Mouse (Mus musculus): ENCODE results near the gene Alyref2. TPM values are rescaled to one million over a fixed set of nuclear protein-coding genes. Genes with fewer than 3 reads are reported as not detected.

The Alyref2 gene
- polyA plus RNA-seq, 1 experiment from 2014 or later: 8.5 TPM

- no peaks in the 10 kb centered on the region for H3K27me3 ChIP-seq (ENCODE audit: poor library complexity, severe bottlenecking)
- DNase-seq (ENCODE audit: extremely low spot score, low spot score): no peak
- H3K36me3 ChIP-seq (replicated peaks): no peaks in the 10 kb centered on the region
- H3K4me1 ChIP-seq: no peaks in the 10 kb centered on the region
- no peak overlapping the region for H3K4me3 ChIP-seq
- 91% methylated on average over 11 of the region's 11 CpGs for WGBS
- 0 out of 2 replicates have a peak, but pooled peaks cover 2% of the 10 kb centered on the region for H3K9me3 ChIP-seq
- H3K27ac ChIP-seq: no peak overlapping the region
These were observed 50.4 kb downstream of the Alyref2 start for GRCm38 (mm10) chr1:171553359-171554341.

Other genes starting within 250 kb of the Alyref2 start
- 60.5 and 65.2 TPM in 2 replicates for gene B4galt3, start 233.2 kb upstream of the Alyref2 start, polyA plus RNA-seq (2016; fragmentation: Nextera tagmentation; extraction: Ambion mirVana)
- gene Ppox, start 222.3 kb upstream of the Alyref2 start, polyA plus RNA-seq (2016; fragmentation: Nextera tagmentation; extraction: Ambion mirVana): 51.5 and 58.0 TPM in 2 replicates
- gene Usp21, start 215.5 kb upstream of the Alyref2 start, polyA plus RNA-seq (2016; fragmentation: Nextera tagmentation; extraction: Ambion mirVana): 94.1 and 95.9 TPM in 2 replicates
- gene Ufc1, start 208.5 kb upstream of the Alyref2 start, polyA plus RNA-seq (2016; fragmentation: Nextera tagmentation; extraction: Ambion mirVana): 94.3 and 98.6 TPM in 2 replicates
- 41.8 and 46.5 TPM in 2 replicates for gene Dedd, start 174.3 kb upstream of the Alyref2 start, polyA plus RNA-seq (2016; fragmentation: Nextera tagmentation; extraction: Ambion mirVana)
- 37.1 and 38.0 TPM in 2 replicates for gene Nit1, start 157.8 kb upstream of the Alyref2 start, polyA plus RNA-seq (2016; fragmentation: Nextera tagmentation; extraction: Ambion mirVana)
- gene Pfdn2, start 157.8 kb upstream of the Alyref2 start, polyA plus RNA-seq (2016; fragmentation: Nextera tagmentation; extraction: Ambion mirVana): 158 and 159 TPM in 2 replicates
- 2.7 and 2.8 TPM in 2 replicates for gene Klhdc9, start 142.7 kb upstream of the Alyref2 start, polyA plus RNA-seq (2016; fragmentation: Nextera tagmentation; extraction: Ambion mirVana)
- gene Nectin4, start 133.4 kb upstream of the Alyref2 start, polyA plus RNA-seq (2016; fragmentation: Nextera tagmentation; extraction: Ambion mirVana): 0.92 and 0.94 TPM in 2 replicates
- gene Arhgap30, start 114.5 kb upstream of the Alyref2 start, polyA plus RNA-seq (2016; fragmentation: Nextera tagmentation; extraction: Ambion mirVana): 0.74 and 0.91 TPM in 2 replicates
- gene Usf1, start 92.2 kb upstream of the Alyref2 start, polyA plus RNA-seq (2016; fragmentation: Nextera tagmentation; extraction: Ambion mirVana): 128 and 132 TPM in 2 replicates
- 6.1 and 6.5 TPM in 2 replicates for gene Tstd1, start 84.6 kb upstream of the Alyref2 start, polyA plus RNA-seq (2016; fragmentation: Nextera tagmentation; extraction: Ambion mirVana)
- gene F11r, start 65.9 kb upstream of the Alyref2 start, polyA plus RNA-seq (2016; fragmentation: Nextera tagmentation; extraction: Ambion mirVana): 16.2 and 16.5 TPM in 2 replicates
- not detected in 2 replicates for gene Itln1, start 31.8 kb downstream of the Alyref2 start, polyA plus RNA-seq (2016; fragmentation: Nextera tagmentation; extraction: Ambion mirVana)
- not detected in 2 replicates for gene Cd244a, start 55.7 kb downstream of the Alyref2 start, polyA plus RNA-seq (2016; fragmentation: Nextera tagmentation; extraction: Ambion mirVana)
- gene Ly9, start 103.9 kb downstream of the Alyref2 start, polyA plus RNA-seq (2016; fragmentation: Nextera tagmentation; extraction: Ambion mirVana): not detected in 2 replicates
- gene Slamf7, start 149.6 kb downstream of the Alyref2 start, polyA plus RNA-seq (2016; fragmentation: Nextera tagmentation; extraction: Ambion mirVana): not detected in 2 replicates
- gene Cd48, start 178.5 kb downstream of the Alyref2 start, polyA plus RNA-seq (2016; fragmentation: Nextera tagmentation; extraction: Ambion mirVana): 0.31 TPM in 1 of 2 replicates, not detected in the other

Measured in forebrain, embryonic 10.5 days (tissue).